Mouse (Mus musculus) thymus, adult 2 months (tissue): Measurements from ENCODE around the gene Vti1a. TPM values are rescaled to one million over a fixed set of nuclear protein-coding genes. Genes with fewer than 3 reads are reported as not detected.

Experiments
- DNase-seq: peaks from one replicate; pipeline ENCODE4 v3.0.0; 2021
- H3K27ac ChIP-seq: fragments of 200-500 bp; 2 replicates; pipeline ENCODE4 v1.5.1; 2012; ENCODE audit warnings: low read length, control low read depth; ENCODE audit not compliant: control insufficient read depth, insufficient read depth
- H3K27me3 ChIP-seq: fragments of 200-500 bp; 2 replicates; pipeline ENCODE4 v1.6.1; 2012; ENCODE audit warnings: mild to moderate bottlenecking, low read length, moderate library complexity, mixed read lengths; ENCODE audit not compliant: control insufficient read depth, insufficient read depth
- H3K36me3 ChIP-seq: fragments of 200-500 bp; 2 replicates; pipeline ENCODE4 v1.6.1; 2012; ENCODE audit warnings: mild to moderate bottlenecking, low read length, moderate library complexity; ENCODE audit not compliant: control insufficient read depth, insufficient read depth
- H3K4me1 ChIP-seq: fragments of 200-500 bp; replicated peaks from 2 replicates; pipeline ENCODE4 v1.6.1; 2012; ENCODE audit warnings: low read length; ENCODE audit not compliant: control insufficient read depth, insufficient read depth
- H3K4me3 ChIP-seq: fragments of 200-500 bp; 2 replicates; pipeline ENCODE4 v1.5.1; 2012; ENCODE audit warnings: mild to moderate bottlenecking, low read length, control low read depth, moderate library complexity; ENCODE audit not compliant: control insufficient read depth, insufficient read depth
- CTCF ChIP-seq: fragments of 200-500 bp; IDR thresholded peaks from 2 replicates; pipeline ENCODE4 v1.5.1; 2012; ENCODE audit warnings: mild to moderate bottlenecking, control low read depth, low read length, moderate library complexity, borderline replicate concordance; ENCODE audit not compliant: control insufficient read depth, poor library complexity, insufficient read depth; ENCODE audit errors: extremely low read depth
- POLR2A ChIP-seq: fragments of 200-500 bp; IDR thresholded peaks from 2 replicates; pipeline ENCODE4 v1.6.1; 2012; ENCODE audit warnings: mild to moderate bottlenecking, low read length, control low read depth, moderate library complexity; ENCODE audit not compliant: control insufficient read depth, poor library complexity, insufficient read depth; ENCODE audit errors: extremely low read depth
- WGBS: fragments of 180-500 bp; shearing (Covaris S2); methylation state at CpG from one replicate; pipeline ENCODE4 v1.1.7; 2018; 5-methylcytosine and 5-hydroxymethylcytosine counted together
- polyA plus RNA-seq: library from polyadenylated mRNA; depleted of rRNA; stranded (reverse); fragments of >200 nt; gene quantifications from 2 replicates; pipeline ENCODE4 v1.2.3, GENCODE M21; 2012

Gene Vti1a
- polyA plus RNA-seq, 1 experiment, result 15.4 TPM

- Histone ChIP-seq H3K27me3 (no peaks in the 10 kb centered on the region), H3K4me3 (no peak overlapping the region), H3K4me1 (no peaks in the 10 kb centered on the region), H3K27ac (no peak overlapping the region), H3K36me3 (peaks cover 40% of the 10 kb centered on the region)
- TF ChIP-seq CTCF, result no peak
- no peak for TF ChIP-seq POLR2A
- DNase-seq, result no peak
Measured at GRCm38 (mm10) chr19:55305024-55305423, 11.1 kb upstream of the Vti1a start.

GRCm38 (mm10) chr19:55311874-55312273, 4.2 kb upstream of the Vti1a start:
- Histone ChIP-seq H3K4me3 (no peak overlapping the region), H3K4me1 (no peaks in the 10 kb centered on the region), H3K27ac (no peak overlapping the region), H3K27me3 (no peaks in the 10 kb centered on the region), H3K36me3 (peaks cover 32% of the 10 kb centered on the region)
- WGBS, result 96% methylated on average over 8 of the region's 8 CpGs
- TF ChIP-seq CTCF (no peak), POLR2A (no peak)
- DNase-seq, result no peak

- Histone ChIP-seq H3K27ac (no peak overlapping the region), H3K4me1 (no peaks in the 10 kb centered on the region), H3K36me3 (peaks cover 28% of the 10 kb centered on the region), H3K27me3 (no peaks in the 10 kb centered on the region), H3K4me3 (no peak overlapping the region)
- DNase-seq, result no peak
- TF ChIP-seq POLR2A (no peak), CTCF (no peak)
- WGBS, result 98% methylated on average over 2 of the region's 2 CpGs
Measured at GRCm38 (mm10) chr19:55313649-55314048, 2.4 kb upstream of the Vti1a start.

GRCm38 (mm10) chr19:55315452-55316108, 515 bp upstream of the Vti1a start, which contains the start of gene Zdhhc6:
Gene Zdhhc6, minus strand, starts transcription at chr19:55316032.
- Histone ChIP-seq H3K36me3 (peaks cover 11% of the 10 kb centered on the region), H3K27me3 (no peaks in the 10 kb centered on the region), H3K4me1 (no peaks in the 10 kb centered on the region), H3K4me3 (peak within 1 kb of the TSS; percentile 98), H3K27ac (peak within 1 kb of the TSS; percentile 69)
- WGBS, result under 1% methylated on average over 60 of the region's 60 CpGs
- DNase-seq, result peak; percentile 83
- no peak for TF ChIP-seq CTCF
- peak; percentile 78 for TF ChIP-seq POLR2A

GRCm38 (mm10) chr19:55316901-55317300, 806 bp downstream of the Vti1a start:
- Histone ChIP-seq H3K27ac (no peak overlapping the region), H3K4me3 (no peak overlapping the region), H3K27me3 (no peaks in the 10 kb centered on the region), H3K36me3 (no peaks in the 10 kb centered on the region; the same call in 1 of the 2 replicates), H3K4me1 (no peaks in the 10 kb centered on the region)
- no peak for TF ChIP-seq CTCF
- no peak for TF ChIP-seq POLR2A
- 33% methylated on average over 10 of the region's 10 CpGs for WGBS
- DNase-seq, result no peak

- Histone ChIP-seq H3K27me3 (no peaks in the 10 kb centered on the region), H3K4me3 (no peak overlapping the region), H3K27ac (no peak overlapping the region), H3K36me3 (peaks cover 6% of the 10 kb centered on the region; the same call in 1 of the 2 replicates), H3K4me1 (no peaks in the 10 kb centered on the region)
- no peak for TF ChIP-seq CTCF
- no peak for TF ChIP-seq POLR2A
- 90% methylated on average over 3 of the region's 3 CpGs for WGBS
- no peak for DNase-seq
Measured at GRCm38 (mm10) chr19:55319036-55319435, 2.9 kb downstream of the Vti1a start.
